Mouse (Mus musculus): ENCODE data around the gene Rbm19.

GRCm38 (mm10) chr5:120146051-120146385 is 29.8 kb downstream of the Rbm19 start:
- TF ChIP-seq CTCF (IDR thresholded peaks at IDR 0.05; ENCODE audit: control insufficient read depth, insufficient read depth, low read length) (no peak), POLR2A (IDR thresholded peaks at IDR 0.05; ENCODE audit: borderline replicate concordance, control insufficient read depth, low read depth, low read length) (no peak)

All from bone marrow, adult 2 months (tissue).